Mouse (Mus musculus) macrophage (primary cell): ENCODE measurements at regions not wholly inside any gene's neighbourhood (a gene's known extent, or its start where the extent isn't known, plus 50 kb on each side); places are given as distances from the start of the nearest gene placed in this dataset.

ENCODE experiments used
- H3K27ac ChIP-seq: fragments of 350-480 bp; formaldehyde crosslinking; 2 replicates; pipeline ENCODE4 v1.9.0; 2021
- H3K36me3 ChIP-seq: fragments of 350-480 bp; formaldehyde crosslinking; 2 replicates; pipeline ENCODE4 v1.9.0; 2021; ENCODE audit errors: inconsistent target
- H3K4me3 ChIP-seq: fragments of 350-480 bp; formaldehyde crosslinking; 2 replicates; pipeline ENCODE4 v1.9.0; 2021; ENCODE audit errors: inconsistent target
- H3K79me2 ChIP-seq: fragments of 350-480 bp; formaldehyde crosslinking; 2 replicates; pipeline ENCODE4 v1.9.0; 2021; ENCODE audit errors: inconsistent target
- WGBS: methylation state at CpG from one replicate; pipeline ENCODE4 v1.1.7; 2026; ENCODE audit warnings: inconsistent platforms; ENCODE audit not compliant: missing documents; 5-methylcytosine and 5-hydroxymethylcytosine counted together

DNA sequence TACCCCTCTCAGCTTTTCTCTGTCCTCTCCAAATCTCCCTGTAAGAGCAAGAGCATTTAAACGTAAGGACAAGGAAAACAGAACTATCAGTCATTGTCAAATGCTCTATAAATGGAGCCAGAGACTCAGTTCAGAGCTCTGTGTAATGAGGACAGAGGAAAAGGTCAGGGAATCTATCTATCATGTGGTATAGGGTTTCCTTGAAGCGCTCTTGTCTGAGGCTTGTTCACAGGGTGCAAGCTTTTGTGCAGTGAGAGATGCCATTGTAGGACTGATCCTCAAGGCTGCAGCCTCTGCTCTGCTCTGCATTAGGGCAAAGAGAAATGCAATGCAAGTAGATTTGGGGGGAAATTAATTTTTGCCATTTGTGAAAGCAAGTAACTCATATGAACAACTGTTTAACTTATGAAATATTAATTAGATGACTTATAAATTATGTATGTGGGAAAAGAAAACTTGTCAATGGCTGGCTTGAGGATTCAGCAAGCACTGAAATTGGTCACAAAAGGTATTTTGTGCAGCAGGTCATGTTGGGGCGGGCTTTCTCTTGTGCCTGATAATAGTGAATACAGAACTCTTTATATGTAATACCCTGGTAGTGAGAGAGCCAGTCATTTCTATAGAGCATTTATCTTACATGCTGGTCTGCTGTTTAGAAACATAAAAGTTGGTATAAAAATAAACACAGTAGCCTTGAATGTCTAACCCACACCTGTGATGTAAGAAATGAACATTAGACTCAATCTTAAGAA, 104.0 kb upstream of the Ednrb start:
- 90% methylated on average over 3 of the region's 3 CpGs for WGBS
- H3K27ac ChIP-seq, result no peak overlapping the region
- no peaks in the 10 kb centered on the region for H3K36me3 ChIP-seq
- H3K4me3 ChIP-seq, result no peak overlapping the region
- no peaks in the 10 kb centered on the region for H3K79me2 ChIP-seq

DNA sequence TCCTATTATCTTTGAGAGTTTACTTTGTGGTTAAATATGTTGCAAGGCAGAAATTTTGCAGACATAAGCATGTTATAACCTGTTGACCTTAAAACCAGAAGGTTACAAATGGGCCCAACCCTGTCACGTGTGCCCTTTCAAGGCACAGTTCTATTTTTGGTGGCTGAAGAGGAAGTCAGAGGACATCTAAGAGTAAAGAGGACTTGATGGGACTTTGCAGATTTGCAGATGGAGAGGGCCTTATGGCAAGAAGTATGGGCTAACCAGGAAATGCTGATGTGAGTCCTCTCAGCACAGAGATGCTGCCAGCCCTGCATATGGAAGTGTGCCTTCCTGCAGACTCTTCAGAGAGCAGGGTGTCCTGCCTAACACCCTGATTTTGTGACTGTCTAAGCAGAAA, 101.6 kb upstream of the Ednrb start:
- Histone ChIP-seq H3K27ac (peak overlapping the region; percentile 94), H3K79me2 (no peaks in the 10 kb centered on the region), H3K36me3 (no peaks in the 10 kb centered on the region), H3K4me3 (no peak overlapping the region)
- WGBS, result 0% methylated on average over 1 of the region's 1 CpGs

DNA sequence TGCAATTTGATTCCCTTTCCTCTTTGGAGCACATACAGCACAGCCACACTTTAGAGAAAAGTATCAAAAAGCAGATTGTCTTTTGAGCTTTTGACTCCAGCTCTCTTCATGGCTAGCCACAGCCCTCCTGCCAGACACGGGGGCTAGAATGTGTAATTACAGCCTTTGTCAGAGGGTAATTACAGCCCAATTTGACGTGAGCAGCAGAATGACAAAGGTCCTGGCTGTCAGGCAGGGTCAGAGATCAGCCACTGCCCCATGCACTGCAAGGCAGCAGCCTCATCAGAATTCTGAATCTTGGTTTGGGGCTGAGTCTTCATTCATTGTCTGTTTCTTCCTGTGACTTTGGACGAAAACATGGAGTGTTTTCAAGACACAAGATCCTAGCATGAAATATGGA, 95.7 kb upstream of the Ednrb start:
- H3K27ac ChIP-seq, result no peak overlapping the region
- H3K4me3 ChIP-seq, result no peak overlapping the region
- WGBS, result 74% methylated on average over 3 of the region's 3 CpGs
- H3K79me2 ChIP-seq, result no peaks in the 10 kb centered on the region
- H3K36me3 ChIP-seq, result no peaks in the 10 kb centered on the region

DNA sequence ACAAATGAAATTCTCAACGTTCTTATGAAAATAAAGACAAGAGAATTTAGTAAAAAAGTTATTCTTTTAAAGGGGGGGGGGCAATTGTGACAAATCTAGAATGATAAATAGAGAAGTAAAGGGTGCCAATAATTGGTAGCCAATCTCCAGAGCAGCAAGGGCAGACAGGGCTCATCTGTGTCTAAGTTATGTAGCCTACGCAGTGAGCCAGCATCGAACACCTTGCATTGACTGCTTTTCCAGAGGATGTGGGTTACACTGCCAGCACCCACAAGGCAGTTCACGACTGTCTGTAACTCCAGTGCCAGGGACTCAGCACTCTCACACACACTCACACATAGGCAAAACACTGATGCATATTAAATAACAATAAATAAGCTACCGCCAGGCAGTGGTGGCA, 94.7 kb upstream of the Ednrb start:
- H3K79me2 ChIP-seq, result no peaks in the 10 kb centered on the region
- 67% methylated on average over 5 of the region's 5 CpGs for WGBS
- no peaks in the 10 kb centered on the region for H3K36me3 ChIP-seq
- H3K4me3 ChIP-seq, result no peak overlapping the region
- H3K27ac ChIP-seq, result no peak overlapping the region

DNA sequence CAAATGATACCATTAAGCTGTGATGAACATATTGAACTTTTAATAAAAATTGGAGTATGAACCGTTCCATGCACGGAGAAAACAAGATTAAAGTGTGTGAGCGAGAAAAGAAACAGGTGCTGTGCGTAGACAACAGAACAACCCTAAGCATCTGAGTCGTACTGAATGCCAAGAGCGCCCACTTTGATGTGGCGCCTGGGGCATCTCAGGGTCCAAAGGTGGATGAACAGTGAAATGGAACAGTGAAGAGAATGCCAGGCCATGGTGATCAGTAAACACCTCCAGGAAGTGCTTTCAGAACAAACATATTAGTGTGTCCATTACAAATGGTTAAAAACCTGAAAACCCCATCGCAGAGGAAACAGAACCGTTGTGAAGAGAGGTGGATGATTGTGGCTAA, 94.0 kb upstream of the Ednrb start:
- H3K27ac ChIP-seq, result no peak overlapping the region
- H3K79me2 ChIP-seq, result no peaks in the 10 kb centered on the region
- WGBS, result 96% methylated on average over 9 of the region's 9 CpGs
- H3K4me3 ChIP-seq, result no peak overlapping the region
- H3K36me3 ChIP-seq, result no peaks in the 10 kb centered on the region

DNA sequence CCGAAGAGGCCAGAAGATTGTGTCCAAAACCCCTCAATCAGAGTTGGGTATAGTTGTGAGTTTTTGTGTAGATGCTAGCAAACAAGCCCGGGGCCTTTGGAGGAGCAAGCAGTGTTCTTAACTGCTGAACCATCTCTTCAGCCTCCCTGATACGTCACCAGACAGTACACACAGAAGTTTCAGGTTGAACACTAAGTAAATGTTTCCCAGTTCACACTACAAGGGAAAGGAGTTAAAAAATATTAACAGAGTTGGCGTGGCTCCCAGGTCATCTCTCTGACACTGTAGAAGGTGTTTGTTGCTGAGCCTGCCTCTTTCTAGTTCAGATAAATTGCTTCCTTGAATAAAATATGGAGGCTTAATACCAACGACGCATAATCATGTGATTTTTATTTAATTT, 93.5 kb upstream of the Ednrb start:
- 90% methylated on average over 6 of the region's 6 CpGs for WGBS
- Histone ChIP-seq H3K27ac (no peak overlapping the region), H3K4me3 (no peak overlapping the region), H3K79me2 (no peaks in the 10 kb centered on the region), H3K36me3 (no peaks in the 10 kb centered on the region)

DNA sequence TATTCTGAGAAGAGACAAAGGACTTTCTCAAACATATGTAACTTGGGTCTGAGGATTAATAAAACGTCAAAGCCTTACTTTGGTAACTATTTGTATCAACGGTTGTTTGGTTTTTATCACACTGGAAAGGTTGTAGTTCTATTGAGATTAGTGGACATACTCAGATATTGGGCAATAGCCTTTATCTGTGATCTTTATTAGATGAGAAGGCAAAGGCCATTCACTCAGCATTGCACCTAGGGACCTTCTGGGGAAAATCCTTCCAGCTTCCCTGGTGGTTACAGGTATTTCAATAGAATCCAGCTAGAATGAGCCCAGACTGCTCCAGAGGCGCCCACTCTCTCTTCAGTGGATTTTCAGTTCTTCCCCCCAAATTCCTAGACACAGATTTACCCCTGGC, 89.6 kb upstream of the Ednrb start:
- WGBS, result 93% methylated on average over 3 of the region's 3 CpGs
- Histone ChIP-seq H3K27ac (no peak overlapping the region), H3K4me3 (no peak overlapping the region), H3K79me2 (no peaks in the 10 kb centered on the region), H3K36me3 (no peaks in the 10 kb centered on the region)

DNA sequence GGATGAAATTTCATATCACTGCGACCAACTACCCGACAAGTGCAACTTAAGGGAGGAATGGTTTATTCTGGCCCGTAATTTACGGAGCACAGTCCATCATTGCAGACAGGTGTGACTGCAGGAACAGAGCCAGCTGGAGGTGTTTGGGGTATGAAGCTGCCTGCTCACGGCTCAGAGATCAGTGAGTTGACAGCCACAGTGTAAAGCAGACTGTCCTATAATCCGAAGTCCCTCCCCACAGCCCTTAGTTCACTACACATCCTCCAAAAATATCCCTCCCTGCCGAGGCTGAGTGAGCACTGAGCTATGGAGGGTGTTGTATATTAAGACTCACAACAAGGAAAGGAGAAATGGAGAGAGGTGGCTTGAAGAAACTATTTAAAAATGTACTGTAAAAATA, 88.0 kb upstream of the Ednrb start:
- Histone ChIP-seq H3K27ac (no peak overlapping the region), H3K79me2 (no peaks in the 10 kb centered on the region)
- 91% methylated on average over 7 of the region's 7 CpGs for WGBS

DNA sequence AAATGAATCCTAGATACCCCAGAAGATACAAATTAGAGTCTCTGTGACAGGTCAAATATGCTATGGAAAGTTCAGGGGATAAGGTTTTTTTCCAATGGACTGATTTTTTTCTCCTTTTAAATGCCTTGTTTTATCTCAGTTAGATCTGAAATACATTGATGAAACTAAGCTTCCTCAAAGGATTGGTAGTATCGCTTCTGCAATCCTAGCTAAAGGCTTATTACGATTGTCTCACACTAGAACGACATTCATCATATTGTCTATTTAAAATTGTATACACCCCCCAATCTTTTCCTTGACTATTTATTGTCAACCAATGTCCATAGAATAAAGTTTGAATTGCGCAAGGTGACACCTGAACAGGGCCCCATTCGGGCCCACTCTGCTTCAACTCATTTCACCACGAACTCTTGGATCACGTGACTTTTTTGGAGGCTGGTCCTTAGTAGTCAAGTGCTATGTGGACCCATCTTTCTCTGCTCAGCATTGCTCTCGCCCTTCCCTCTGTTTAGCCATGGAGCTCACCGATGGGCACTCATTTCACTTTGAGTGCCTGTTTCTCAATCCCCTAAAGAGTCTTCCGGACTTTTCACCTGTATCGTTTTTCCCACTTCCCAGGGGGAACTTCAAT, 85.6 kb upstream of the Ednrb start:
- peak overlapping the region; percentile 55 for H3K27ac ChIP-seq
- WGBS, result 68% methylated on average over 11 of the region's 11 CpGs
- H3K79me2 ChIP-seq, result no peaks in the 10 kb centered on the region
- H3K4me3 ChIP-seq, result no peak overlapping the region
- H3K36me3 ChIP-seq, result no peaks in the 10 kb centered on the region

More for the DNA sequence above, 88.0 kb upstream of the Ednrb start:
- Histone ChIP-seq H3K36me3 (no peaks in the 10 kb centered on the region), H3K4me3 (no peak overlapping the region)

DNA sequence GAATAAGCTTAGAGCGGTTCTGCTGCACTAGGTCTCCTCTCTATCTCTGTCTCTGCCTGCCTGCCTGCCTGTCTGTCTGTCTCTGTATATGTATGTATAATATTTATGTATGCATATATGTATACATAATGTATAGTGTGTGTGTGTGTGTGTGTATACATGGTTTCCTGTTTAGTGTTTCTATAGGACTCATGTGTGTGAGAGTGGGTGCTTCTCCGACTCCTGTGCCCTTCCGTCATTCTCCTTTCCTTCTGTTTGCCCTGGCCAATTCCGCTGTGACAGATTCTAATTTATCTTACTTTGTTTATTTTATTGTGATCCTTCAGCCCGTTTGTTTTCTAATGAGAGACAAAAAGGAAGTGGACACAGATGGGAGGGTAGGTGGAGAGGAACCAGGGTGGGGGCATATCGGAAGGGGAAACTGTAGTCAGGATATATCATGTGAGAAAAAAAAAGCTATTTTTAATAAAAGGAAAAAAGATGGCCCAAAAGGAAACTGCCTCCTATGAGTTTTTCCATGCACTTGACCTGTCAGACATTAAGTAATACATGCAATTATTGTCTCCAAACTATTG, 85.0 kb upstream of the Ednrb start:
- no peaks in the 10 kb centered on the region for H3K79me2 ChIP-seq
- peak overlapping the region; percentile 55 for H3K27ac ChIP-seq
- WGBS, result 64% methylated on average over 5 of the region's 6 CpGs
- H3K4me3 ChIP-seq, result no peak overlapping the region
- H3K36me3 ChIP-seq, result no peaks in the 10 kb centered on the region

DNA sequence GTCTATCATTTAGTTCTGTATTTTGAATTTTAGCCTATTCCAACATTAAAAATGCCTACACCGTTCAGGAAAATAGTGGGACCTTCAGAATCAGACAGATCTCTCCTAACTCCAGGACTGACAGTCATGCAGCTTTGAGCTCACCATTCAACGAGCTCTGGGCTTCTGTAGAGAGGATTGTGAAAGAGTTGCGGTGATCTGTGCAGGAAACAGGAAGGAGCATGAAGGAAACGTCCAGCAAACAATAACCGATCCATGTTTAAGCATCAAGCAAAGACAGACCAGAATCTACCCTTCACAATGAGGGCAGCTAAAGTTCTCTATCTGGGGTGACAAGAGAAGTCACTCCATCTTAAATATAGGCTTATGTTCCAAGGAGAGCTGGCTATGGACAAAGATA, 76.0 kb upstream of the Ednrb start:
- H3K27ac ChIP-seq, result peak overlapping the region; percentile 90
- H3K79me2 ChIP-seq, result no peaks in the 10 kb centered on the region
- no peak overlapping the region for H3K4me3 ChIP-seq
- no peaks in the 10 kb centered on the region for H3K36me3 ChIP-seq
- WGBS, result 1% methylated on average over 5 of the region's 5 CpGs

DNA sequence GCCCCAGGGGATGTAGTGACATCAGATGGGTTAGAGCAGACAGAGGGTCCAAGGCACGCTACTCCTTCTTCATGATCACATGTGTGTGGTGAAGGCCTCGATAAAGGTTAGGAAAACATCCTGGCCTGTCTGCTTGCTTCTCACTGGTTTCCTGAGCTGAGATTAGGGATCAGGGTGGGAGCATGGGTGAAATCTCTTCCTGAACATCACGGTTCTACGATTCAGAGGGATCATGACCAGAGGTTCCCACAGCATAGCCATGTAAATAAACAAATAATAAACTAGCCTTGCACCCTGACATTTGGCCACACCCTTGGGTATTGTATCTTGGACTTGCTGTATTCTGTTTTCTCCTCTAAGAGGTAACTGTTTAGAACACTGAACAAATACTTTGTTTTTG, 75.2 kb upstream of the Ednrb start:
- no peaks in the 10 kb centered on the region for H3K79me2 ChIP-seq
- H3K36me3 ChIP-seq, result no peaks in the 10 kb centered on the region
- H3K27ac ChIP-seq, result peak overlapping the region; percentile 90
- H3K4me3 ChIP-seq, result no peak overlapping the region
- WGBS, result 84% methylated on average over 4 of the region's 4 CpGs

DNA sequence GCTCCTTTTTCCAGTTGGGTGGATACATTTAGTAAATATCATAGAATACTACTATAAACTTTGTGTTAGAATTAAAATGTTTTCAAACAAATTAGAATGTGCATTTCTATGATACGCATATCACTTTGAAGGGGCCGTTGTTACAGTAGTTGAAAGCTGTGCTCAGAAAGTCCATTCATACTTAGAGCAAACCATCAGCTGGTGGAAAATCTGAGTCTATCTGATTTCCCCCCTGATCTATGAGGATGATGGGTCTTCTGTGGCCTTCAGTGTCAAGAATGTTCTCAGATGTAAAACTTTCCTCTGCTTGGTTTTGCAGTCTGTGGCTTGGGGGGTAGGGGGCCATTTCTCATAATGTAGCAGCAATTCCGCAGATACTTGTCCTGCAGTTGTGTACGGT, 69.3 kb upstream of the Ednrb start:
- Histone ChIP-seq H3K36me3 (no peaks in the 10 kb centered on the region), H3K79me2 (no peaks in the 10 kb centered on the region), H3K27ac (no peak overlapping the region), H3K4me3 (no peak overlapping the region)
- WGBS, result 98% methylated on average over 4 of the region's 4 CpGs

DNA sequence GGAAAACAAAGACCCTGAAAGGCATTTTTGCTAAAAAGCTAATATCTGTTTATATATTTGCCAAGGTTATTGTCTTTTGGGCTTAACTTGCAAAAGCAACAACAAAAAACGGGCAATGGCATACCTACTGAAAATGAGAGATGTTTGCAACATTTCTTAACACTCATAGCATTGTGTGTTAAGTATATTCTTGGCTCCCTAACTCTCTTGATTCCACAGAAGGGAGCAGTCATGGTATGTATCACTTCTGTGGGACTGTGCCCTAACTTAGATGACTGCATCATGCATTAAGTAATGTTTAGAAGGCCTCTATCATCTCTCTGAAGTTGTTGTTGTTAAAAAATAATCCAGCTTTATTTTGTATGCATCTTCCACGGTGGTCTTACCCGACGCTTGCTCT, 67.5 kb upstream of the Ednrb start:
- Histone ChIP-seq H3K79me2 (no peaks in the 10 kb centered on the region), H3K27ac (no peak overlapping the region), H3K36me3 (no peaks in the 10 kb centered on the region), H3K4me3 (no peak overlapping the region)
- WGBS, result 100% methylated on average over 4 of the region's 4 CpGs

DNA sequence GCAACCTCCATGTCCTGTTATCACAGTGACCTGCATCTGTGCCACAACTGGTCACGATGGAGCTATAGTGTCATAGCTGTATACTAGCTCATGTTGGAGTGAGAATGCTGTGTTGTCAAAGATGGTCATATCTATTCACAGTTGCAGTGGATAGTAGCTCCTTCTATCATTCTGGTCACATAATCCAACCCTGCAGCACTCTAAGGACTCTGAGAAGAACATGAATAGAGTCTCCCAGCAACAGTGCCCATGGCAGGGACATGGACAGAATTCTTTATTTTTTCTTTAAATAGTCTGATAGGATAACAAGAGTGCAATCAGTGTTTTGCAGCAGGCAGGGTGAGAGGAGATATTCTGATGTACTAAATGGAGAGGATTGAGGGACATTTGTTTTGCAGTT, 67.1 kb upstream of the Ednrb start:
- H3K4me3 ChIP-seq, result no peak overlapping the region
- H3K36me3 ChIP-seq, result no peaks in the 10 kb centered on the region
- H3K79me2 ChIP-seq, result no peaks in the 10 kb centered on the region
- H3K27ac ChIP-seq, result no peak overlapping the region
- WGBS, result 92% methylated on average over 1 of the region's 1 CpGs
